Mouse (Mus musculus) neural tube, embryonic 15.5 days (tissue): ENCODE results near the gene Dennd6b. TPM values are rescaled to one million over a fixed set of nuclear protein-coding genes. Genes with fewer than 3 reads are reported as not detected.

Experiments used
- ATAC-seq: fragments of 200-750 bp; cut with Nextera tagmentation; 2 replicates; pipeline ENCODE4 v1.8.0; 2017; ENCODE audit warnings: mild to moderate bottlenecking, moderate TSS enrichment, moderate library complexity; ENCODE audit not compliant: low FRiP score
- H3K27ac ChIP-seq: fragments of 300-500 bp; sonication (generic); replicated peaks from 2 replicates; pipeline ENCODE4 v1.5.1; 2015; ENCODE audit warnings: mild to moderate bottlenecking, inconsistent platforms
- H3K27me3 ChIP-seq: fragments of 300-500 bp; sonication (generic); replicated peaks from 2 replicates; pipeline ENCODE4 v1.6.1; 2015; ENCODE audit warnings: inconsistent platforms
- H3K36me3 ChIP-seq: fragments of 300-500 bp; sonication (generic); 2 replicates; pipeline ENCODE4 v1.6.1; 2015; ENCODE audit warnings: inconsistent platforms
- H3K4me1 ChIP-seq: fragments of 300-500 bp; sonication (generic); 2 replicates; pipeline ENCODE4 v1.6.1; 2015; ENCODE audit warnings: inconsistent platforms
- H3K4me2 ChIP-seq: fragments of 300-500 bp; sonication (generic); 2 replicates; pipeline ENCODE4 v1.6.1; 2015; ENCODE audit warnings: inconsistent platforms, mild to moderate bottlenecking, moderate library complexity
- H3K4me3 ChIP-seq: fragments of 300-500 bp; sonication (generic); replicated peaks from 2 replicates; pipeline ENCODE4 v1.5.1; 2015; ENCODE audit warnings: mild to moderate bottlenecking, inconsistent platforms
- H3K9ac ChIP-seq: fragments of 300-500 bp; sonication (generic); replicated peaks from 2 replicates; pipeline ENCODE4 v1.6.1; 2015; ENCODE audit warnings: mild to moderate bottlenecking, inconsistent platforms
- H3K9me3 ChIP-seq: fragments of 300-500 bp; sonication (generic); replicated peaks from 2 replicates; pipeline ENCODE4 v1.6.1; 2016; ENCODE audit warnings: inconsistent platforms
- WGBS: fragments of 180-500 bp; shearing (Covaris S2); methylation state at CpG from one replicate; pipeline ENCODE4 v1.1.7; 2015; ENCODE audit warnings: mixed read lengths; 5-methylcytosine and 5-hydroxymethylcytosine counted together
- polyA plus RNA-seq: library from polyadenylated mRNA; unstranded; fragments of >200 nt; fragmentation: Nextera tagmentation; extraction: Ambion mirVana; gene quantifications from 2 replicates; pipeline ENCODE4 v1.2.1, GENCODE M21; 2015

Gene Dennd6b
- polyA plus RNA-seq, 1 experiment from 2014 or later = 91.0 TPM

- Histone ChIP-seq H3K27me3 (no peaks in the 10 kb centered on the region), H3K9me3 (no peaks in the 10 kb centered on the region), H3K9ac (peak overlapping the region; percentile 53), H3K27ac (peak overlapping the region; percentile 88), H3K36me3 (peaks cover 13% of the 10 kb centered on the region), H3K4me1 (peaks cover 47% of the 10 kb centered on the region), H3K4me3 (peak overlapping the region; percentile 57), H3K4me2 (peak overlapping the region; percentile 67)
- ATAC-seq = no peak
- 1% methylated on average over 13 of the region's 13 CpGs for WGBS
These were observed 46.3 kb downstream of the Dennd6b start for GRCm38 (mm10) chr15:89150041-89150390.

GRCm38 (mm10) chr15:89149271-89150040, 46.8 kb downstream of the Dennd6b start, which contains the start of gene Mapk11:
TSS of gene Mapk11 (minus strand) at chr15:89149628.
- Histone ChIP-seq H3K27me3 (no peaks in the 10 kb centered on the region), H3K27ac (peak within 1 kb of the TSS; percentile 88), H3K4me3 (peak within 1 kb of the TSS; percentile 57), H3K4me2 (peak within 1 kb of the TSS; percentile 67), H3K9ac (peak within 1 kb of the TSS; percentile 53), H3K36me3 (peaks cover 7% of the 10 kb centered on the region; the same call in 1 of the 2 replicates), H3K4me1 (peaks cover 47% of the 10 kb centered on the region), H3K9me3 (no peaks in the 10 kb centered on the region)
- under 1% methylated on average over 61 of the region's 61 CpGs for WGBS
- peak; percentile 77 for ATAC-seq

- Histone ChIP-seq H3K9ac (peak overlapping the region; percentile 53), H3K36me3 (no peaks in the 10 kb centered on the region), H3K4me2 (peak overlapping the region; percentile 67), H3K27me3 (no peaks in the 10 kb centered on the region), H3K27ac (peak overlapping the region; percentile 88), H3K4me1 (peaks cover 47% of the 10 kb centered on the region), H3K9me3 (no peaks in the 10 kb centered on the region), H3K4me3 (peak overlapping the region; percentile 57)
- ATAC-seq = peak; percentile 12; the same call in 1 of the 2 replicates
- 4% methylated on average over 25 of the region's 25 CpGs for WGBS
These were observed 47.6 kb downstream of the Dennd6b start for GRCm38 (mm10) chr15:89148496-89149270.

GRCm38 (mm10) chr15:89147895-89148294, 48.4 kb downstream of the Dennd6b start:
- peak overlapping the region; percentile 76; the same call in 1 of the 2 replicates for H3K27ac ChIP-seq
- peak overlapping the region; percentile 67 for H3K4me2 ChIP-seq
- no peaks in the 10 kb centered on the region for H3K36me3 ChIP-seq
- H3K4me3 ChIP-seq = peak overlapping the region; percentile 57
- WGBS = 33% methylated on average over 4 of the region's 4 CpGs
- peak overlapping the region; percentile 53; the same call in 1 of the 2 replicates for H3K9ac ChIP-seq
- no peaks in the 10 kb centered on the region for H3K27me3 ChIP-seq
- peaks cover 47% of the 10 kb centered on the region for H3K4me1 ChIP-seq
- H3K9me3 ChIP-seq = no peaks in the 10 kb centered on the region
- ATAC-seq = no peak

- no peaks in the 10 kb centered on the region for H3K36me3 ChIP-seq
- H3K27me3 ChIP-seq = no peaks in the 10 kb centered on the region
- ATAC-seq = no peak
- H3K4me3 ChIP-seq = peak overlapping the region; percentile 57
- peak overlapping the region; percentile 67 for H3K4me2 ChIP-seq
- peaks cover 46% of the 10 kb centered on the region for H3K4me1 ChIP-seq
- no peaks in the 10 kb centered on the region for H3K9me3 ChIP-seq
- peak overlapping the region; percentile 55 for H3K9ac ChIP-seq
- 18% methylated on average over 10 of the region's 10 CpGs for WGBS
- H3K27ac ChIP-seq = peak overlapping the region; percentile 76
These were observed 48.8 kb downstream of the Dennd6b start for GRCm38 (mm10) chr15:89147456-89147855.

- ATAC-seq = no peak
- no peaks in the 10 kb centered on the region for H3K27me3 ChIP-seq
- H3K9me3 ChIP-seq = no peaks in the 10 kb centered on the region
- WGBS = 7% methylated on average over 16 of the region's 16 CpGs
- H3K4me3 ChIP-seq = peak overlapping the region; percentile 57
- H3K9ac ChIP-seq = peak overlapping the region; percentile 55
- H3K27ac ChIP-seq = peak overlapping the region; percentile 76
- peak overlapping the region; percentile 67 for H3K4me2 ChIP-seq
- peaks cover 42% of the 10 kb centered on the region for H3K4me1 ChIP-seq
- no peaks in the 10 kb centered on the region for H3K36me3 ChIP-seq
These were observed 49.3 kb downstream of the Dennd6b start for GRCm38 (mm10) chr15:89147024-89147423.

GRCm38 (mm10) chr15:89146537-89146936, 49.8 kb downstream of the Dennd6b start:
- peaks cover 40% of the 10 kb centered on the region for H3K4me1 ChIP-seq
- peak overlapping the region; percentile 57 for H3K4me3 ChIP-seq
- H3K9ac ChIP-seq = peak overlapping the region; percentile 55
- peak overlapping the region; percentile 76 for H3K27ac ChIP-seq
- peak; percentile 46 for ATAC-seq
- no peaks in the 10 kb centered on the region for H3K36me3 ChIP-seq
- H3K4me2 ChIP-seq = peak overlapping the region; percentile 67
- H3K27me3 ChIP-seq = peaks cover 1% of the 10 kb centered on the region; the same call in 1 of the 2 replicates
- no peaks in the 10 kb centered on the region for H3K9me3 ChIP-seq
- 2% methylated on average over 27 of the region's 27 CpGs for WGBS

- Histone ChIP-seq H3K27me3 (peaks cover 8% of the 10 kb centered on the region; the same call in 1 of the 2 replicates), H3K9ac (no peak overlapping the region; the same call in 1 of the 2 replicates), H3K4me2 (peak overlapping the region; percentile 67), H3K36me3 (no peaks in the 10 kb centered on the region), H3K4me3 (peak overlapping the region; percentile 57), H3K9me3 (no peaks in the 10 kb centered on the region), H3K4me1 (peaks cover 46% of the 10 kb centered on the region), H3K27ac (no peak overlapping the region)
- no peak for ATAC-seq
- 78% methylated on average over 24 of the region's 24 CpGs for WGBS
These were observed 50.4 kb downstream of the Dennd6b start for GRCm38 (mm10) chr15:89145813-89146350.

- no peak for ATAC-seq
- Histone ChIP-seq H3K4me2 (no peak overlapping the region), H3K27ac (no peak overlapping the region), H3K9ac (no peak overlapping the region; the same call in 1 of the 2 replicates), H3K36me3 (no peaks in the 10 kb centered on the region), H3K9me3 (no peaks in the 10 kb centered on the region), H3K4me1 (peaks cover 48% of the 10 kb centered on the region), H3K27me3 (peaks cover 16% of the 10 kb centered on the region), H3K4me3 (no peak overlapping the region)
- WGBS = 94% methylated on average over 11 of the region's 11 CpGs
These were observed 51.3 kb downstream of the Dennd6b start for GRCm38 (mm10) chr15:89144965-89145364.

GRCm38 (mm10) chr15:89143134-89143533, 53.2 kb downstream of the Dennd6b start:
- no peaks in the 10 kb centered on the region for H3K9me3 ChIP-seq
- ATAC-seq = no peak
- peaks cover 44% of the 10 kb centered on the region for H3K4me1 ChIP-seq
- H3K4me3 ChIP-seq = no peak overlapping the region
- no peak overlapping the region for H3K4me2 ChIP-seq
- no peaks in the 10 kb centered on the region for H3K36me3 ChIP-seq
- no peak overlapping the region for H3K9ac ChIP-seq
- WGBS = 79% methylated on average over 2 of the region's 2 CpGs
- H3K27me3 ChIP-seq = peaks cover 30% of the 10 kb centered on the region
- H3K27ac ChIP-seq = no peak overlapping the region

- Histone ChIP-seq H3K4me3 (no peak overlapping the region), H3K36me3 (no peaks in the 10 kb centered on the region), H3K4me2 (no peak overlapping the region), H3K9ac (no peak overlapping the region), H3K27me3 (peaks cover 30% of the 10 kb centered on the region), H3K4me1 (peaks cover 31% of the 10 kb centered on the region), H3K9me3 (no peaks in the 10 kb centered on the region), H3K27ac (no peak overlapping the region)
- ATAC-seq = no peak
- 72% methylated on average over 4 of the region's 4 CpGs for whole genome bisulfite sequencing
These were observed 54.4 kb downstream of the Dennd6b start for GRCm38 (mm10) chr15:89141905-89142304.
